Mouse (Mus musculus): Measurements from ENCODE around the gene Arhgef6. TPM values are rescaled to one million over a fixed set of nuclear protein-coding genes. Genes with fewer than 3 reads are reported as not detected.

The Arhgef6 gene
- polyA plus RNA-seq, 1 experiment from 2014 or later = 5.9 TPM

GRCm38 (mm10) chrX:57359316-57359715 lies 20.8 kb upstream of the Arhgef6 start:
- H3K27ac ChIP-seq (ENCODE audit: low read length) = no peak overlapping the region
- peaks cover 4% of the 10 kb centered on the region; the same call in 1 of the 2 replicates for H3K4me1 ChIP-seq (ENCODE audit: control insufficient read depth, low read depth, low read length)
- no peak overlapping the region for H3K4me3 ChIP-seq (ENCODE audit: low read depth, low read length)
- H3K27me3 ChIP-seq (ENCODE audit: control insufficient read depth, insufficient read depth, low read depth, low read length) = no peaks in the 10 kb centered on the region
- no peak overlapping the region for H3K9ac ChIP-seq (ENCODE audit: low read depth, low read length)
- H3K9me3 ChIP-seq (replicated peaks; ENCODE audit: control insufficient read depth, low read length) = no peaks in the 10 kb centered on the region
- no peaks in the 10 kb centered on the region for H3K36me3 ChIP-seq (ENCODE audit: control insufficient read depth, insufficient read depth)
- 55% methylated on average over 1 of the region's 1 CpGs for WGBS (ENCODE audit: insufficient replicate concordance)
- H3K4me2 ChIP-seq (ENCODE audit: low read depth, low read length) = no peak overlapping the region
- no peak for ATAC-seq (ENCODE audit: low read depth)

- Histone ChIP-seq H3K27ac (ENCODE audit: low read length) (no peak overlapping the region), H3K9ac (ENCODE audit: low read depth, low read length) (no peak overlapping the region), H3K4me1 (ENCODE audit: control insufficient read depth, low read depth, low read length) (no peaks in the 10 kb centered on the region), H3K4me2 (ENCODE audit: low read depth, low read length) (no peak overlapping the region), H3K27me3 (ENCODE audit: control insufficient read depth, insufficient read depth, low read depth, low read length) (no peaks in the 10 kb centered on the region), H3K4me3 (ENCODE audit: low read depth, low read length) (no peak overlapping the region), H3K36me3 (ENCODE audit: control insufficient read depth, insufficient read depth) (no peaks in the 10 kb centered on the region), H3K9me3 (replicated peaks; ENCODE audit: control insufficient read depth, low read length) (no peaks in the 10 kb centered on the region)
- no peak for ATAC-seq (ENCODE audit: low read depth)
- 53% methylated on average over 4 of the region's 4 CpGs for WGBS (ENCODE audit: insufficient replicate concordance)
These were observed 691 bp upstream of the Arhgef6 start for GRCm38 (mm10) chrX:57339220-57339619.

- Histone ChIP-seq H3K36me3 (ENCODE audit: control insufficient read depth, insufficient read depth) (no peaks in the 10 kb centered on the region), H3K4me2 (ENCODE audit: low read depth, low read length) (no peak overlapping the region), H3K9me3 (replicated peaks; ENCODE audit: control insufficient read depth, low read length) (no peaks in the 10 kb centered on the region), H3K9ac (ENCODE audit: low read depth, low read length) (no peak overlapping the region), H3K4me3 (ENCODE audit: low read depth, low read length) (no peak overlapping the region), H3K27me3 (ENCODE audit: control insufficient read depth, insufficient read depth, low read depth, low read length) (no peaks in the 10 kb centered on the region), H3K4me1 (ENCODE audit: control insufficient read depth, low read depth, low read length) (no peaks in the 10 kb centered on the region), H3K27ac (ENCODE audit: low read length) (no peak overlapping the region)
- ATAC-seq (ENCODE audit: low read depth) = no peak
These were observed 947 bp downstream of the Arhgef6 start for GRCm38 (mm10) chrX:57337582-57337981.

- H3K9me3 ChIP-seq (replicated peaks; ENCODE audit: control insufficient read depth, low read length) = no peaks in the 10 kb centered on the region
- no peak for ATAC-seq (ENCODE audit: low read depth)
- H3K9ac ChIP-seq (ENCODE audit: low read depth, low read length) = no peak overlapping the region
- H3K36me3 ChIP-seq (ENCODE audit: control insufficient read depth, insufficient read depth) = no peaks in the 10 kb centered on the region
- H3K4me3 ChIP-seq (ENCODE audit: low read depth, low read length) = no peak overlapping the region
- no peak overlapping the region for H3K27ac ChIP-seq (ENCODE audit: low read length)
- no peak overlapping the region for H3K4me2 ChIP-seq (ENCODE audit: low read depth, low read length)
- H3K27me3 ChIP-seq (ENCODE audit: control insufficient read depth, insufficient read depth, low read depth, low read length) = no peaks in the 10 kb centered on the region
- no peaks in the 10 kb centered on the region for H3K4me1 ChIP-seq (ENCODE audit: control insufficient read depth, low read depth, low read length)
- WGBS (ENCODE audit: insufficient replicate concordance) = 42% methylated on average over 9 of the region's 9 CpGs
These were observed 1.6 kb downstream of the Arhgef6 start for GRCm38 (mm10) chrX:57336958-57337357.

- 64% methylated on average over 6 of the region's 6 CpGs for WGBS (ENCODE audit: insufficient replicate concordance)
- Histone ChIP-seq H3K27me3 (ENCODE audit: control insufficient read depth, insufficient read depth, low read depth, low read length) (no peaks in the 10 kb centered on the region), H3K9me3 (replicated peaks; ENCODE audit: control insufficient read depth, low read length) (no peaks in the 10 kb centered on the region), H3K4me1 (ENCODE audit: control insufficient read depth, low read depth, low read length) (no peaks in the 10 kb centered on the region), H3K36me3 (ENCODE audit: control insufficient read depth, insufficient read depth) (no peaks in the 10 kb centered on the region), H3K4me2 (ENCODE audit: low read depth, low read length) (no peak overlapping the region), H3K4me3 (ENCODE audit: low read depth, low read length) (no peak overlapping the region), H3K9ac (ENCODE audit: low read depth, low read length) (no peak overlapping the region), H3K27ac (ENCODE audit: low read length) (no peak overlapping the region)
- no peak for ATAC-seq (ENCODE audit: low read depth)
These were observed 3.2 kb downstream of the Arhgef6 start for GRCm38 (mm10) chrX:57335313-57335712.

- Histone ChIP-seq H3K4me2 (ENCODE audit: low read depth, low read length) (no peak overlapping the region), H3K36me3 (ENCODE audit: control insufficient read depth, insufficient read depth) (no peaks in the 10 kb centered on the region)
- ATAC-seq (ENCODE audit: low read depth) = no peak
These were observed 10.7 kb downstream of the Arhgef6 start for GRCm38 (mm10) chrX:57327668-57328338.

GRCm38 (mm10) chrX:57326487-57327221 lies 11.9 kb downstream of the Arhgef6 start:
- Histone ChIP-seq H3K27me3 (ENCODE audit: control insufficient read depth, insufficient read depth, low read depth, low read length) (peaks cover 2% of the 10 kb centered on the region; the same call in 1 of the 2 replicates), H3K9ac (ENCODE audit: low read depth, low read length) (peak overlapping the region; percentile 39; the same call in 1 of the 2 replicates), H3K4me2 (ENCODE audit: low read depth, low read length) (peak overlapping the region; percentile 63), H3K4me3 (ENCODE audit: low read depth, low read length) (peak overlapping the region; percentile 57), H3K9me3 (replicated peaks; ENCODE audit: control insufficient read depth, low read length) (no peaks in the 10 kb centered on the region), H3K4me1 (ENCODE audit: control insufficient read depth, low read depth, low read length) (no peaks in the 10 kb centered on the region), H3K27ac (ENCODE audit: low read length) (no peak overlapping the region), H3K36me3 (ENCODE audit: control insufficient read depth, insufficient read depth) (no peaks in the 10 kb centered on the region)
- peak; percentile 39 for ATAC-seq (ENCODE audit: low read depth)
- WGBS (ENCODE audit: insufficient replicate concordance) = 34% methylated on average over 16 of the region's 16 CpGs

More at GRCm38 (mm10) chrX:57327668-57328338, 10.7 kb downstream of the Arhgef6 start:
- Histone ChIP-seq H3K27me3 (ENCODE audit: control insufficient read depth, insufficient read depth, low read depth, low read length) (peaks cover 2% of the 10 kb centered on the region; the same call in 1 of the 2 replicates), H3K9me3 (replicated peaks; ENCODE audit: control insufficient read depth, low read length) (no peaks in the 10 kb centered on the region), H3K4me1 (ENCODE audit: control insufficient read depth, low read depth, low read length) (no peaks in the 10 kb centered on the region), H3K4me3 (ENCODE audit: low read depth, low read length) (no peak overlapping the region), H3K9ac (ENCODE audit: low read depth, low read length) (no peak overlapping the region), H3K27ac (ENCODE audit: low read length) (no peak overlapping the region)
- 56% methylated on average over 3 of the region's 3 CpGs for WGBS (ENCODE audit: insufficient replicate concordance)

GRCm38 (mm10) chrX:57325861-57326461 lies 12.6 kb downstream of the Arhgef6 start:
- H3K9ac ChIP-seq (ENCODE audit: low read depth, low read length) = peak overlapping the region; percentile 39; the same call in 1 of the 2 replicates
- WGBS (ENCODE audit: insufficient replicate concordance) = 20% methylated on average over 29 of the region's 29 CpGs
- peak overlapping the region; percentile 57 for H3K4me3 ChIP-seq (ENCODE audit: low read depth, low read length)
- H3K36me3 ChIP-seq (ENCODE audit: control insufficient read depth, insufficient read depth) = no peaks in the 10 kb centered on the region
- H3K4me1 ChIP-seq (ENCODE audit: control insufficient read depth, low read depth, low read length) = no peaks in the 10 kb centered on the region
- H3K4me2 ChIP-seq (ENCODE audit: low read depth, low read length) = peak overlapping the region; percentile 63
- peak; percentile 51 for ATAC-seq (ENCODE audit: low read depth)
- H3K9me3 ChIP-seq (replicated peaks; ENCODE audit: control insufficient read depth, low read length) = no peaks in the 10 kb centered on the region
- H3K27me3 ChIP-seq (ENCODE audit: control insufficient read depth, insufficient read depth, low read depth, low read length) = peaks cover 2% of the 10 kb centered on the region; the same call in 1 of the 2 replicates
- H3K27ac ChIP-seq (ENCODE audit: low read length) = no peak overlapping the region

GRCm38 (mm10) chrX:57324891-57325290 lies 13.6 kb downstream of the Arhgef6 start:
- Histone ChIP-seq H3K4me3 (ENCODE audit: low read depth, low read length) (no peak overlapping the region), H3K27ac (ENCODE audit: low read length) (no peak overlapping the region), H3K36me3 (ENCODE audit: control insufficient read depth, insufficient read depth) (no peaks in the 10 kb centered on the region), H3K4me2 (ENCODE audit: low read depth, low read length) (no peak overlapping the region), H3K9me3 (replicated peaks; ENCODE audit: control insufficient read depth, low read length) (no peaks in the 10 kb centered on the region), H3K4me1 (ENCODE audit: control insufficient read depth, low read depth, low read length) (no peaks in the 10 kb centered on the region), H3K9ac (ENCODE audit: low read depth, low read length) (no peak overlapping the region), H3K27me3 (ENCODE audit: control insufficient read depth, insufficient read depth, low read depth, low read length) (peaks cover 2% of the 10 kb centered on the region; the same call in 1 of the 2 replicates)
- whole genome bisulfite sequencing (ENCODE audit: insufficient replicate concordance) = 58% methylated on average over 6 of the region's 6 CpGs
- no peak for ATAC-seq (ENCODE audit: low read depth)

All from liver, embryonic 16.5 days (tissue).